Mouse (Mus musculus) liver, embryonic 13.5 days (tissue): Measurements from ENCODE around the gene Fam169a. TPM values are rescaled to one million over a fixed set of nuclear protein-coding genes. Genes with fewer than 3 reads are reported as not detected.
A peak's percentile ranks its signal among the peaks of the same experiment; 100 is the strongest.
"Not testable (repeated sequence)": the region's sequence is repeated elsewhere in the genome, so short reads cannot be mapped to it uniquely, and the experiment has no call there.

Experiments
- ATAC-seq: fragments of 200-750 bp; cut with Nextera tagmentation; 2 replicates; pipeline ENCODE4 v1.8.0; 2017; ENCODE audit warnings: low read depth, mild to moderate bottlenecking, moderate number of reproducible peaks, moderate library complexity
- DNase-seq: peaks from one replicate; pipeline ENCODE4 v3.0.0; 2022
- H3K27ac ChIP-seq: fragments of 300-500 bp; sonication (generic); 2 replicates; pipeline ENCODE4 v1.5.1; 2015; ENCODE audit warnings: moderate library complexity, mild to moderate bottlenecking, inconsistent platforms
- H3K27me3 ChIP-seq: fragments of 300-500 bp; sonication (generic); 2 replicates; pipeline ENCODE4 v1.6.1; 2015; ENCODE audit warnings: mild to moderate bottlenecking, inconsistent platforms
- H3K36me3 ChIP-seq: fragments of 300-500 bp; sonication (generic); 2 replicates; pipeline ENCODE4 v1.6.1; 2015; ENCODE audit warnings: mild to moderate bottlenecking, inconsistent platforms
- H3K4me1 ChIP-seq: fragments of 300-500 bp; sonication (generic); replicated peaks from 2 replicates; pipeline ENCODE4 v1.6.1; 2015; ENCODE audit warnings: inconsistent platforms
- H3K4me2 ChIP-seq: fragments of 300-500 bp; sonication (generic); 2 replicates; pipeline ENCODE4 v1.6.1; 2015; ENCODE audit warnings: inconsistent platforms, mild to moderate bottlenecking, moderate library complexity
- H3K4me3 ChIP-seq: fragments of 300-500 bp; sonication (generic); replicated peaks from 2 replicates; pipeline ENCODE4 v1.5.1; 2015; ENCODE audit warnings: mild to moderate bottlenecking, inconsistent platforms
- H3K9ac ChIP-seq: fragments of 300-500 bp; sonication (generic); 2 replicates; pipeline ENCODE4 v1.6.1; 2015; ENCODE audit warnings: mild to moderate bottlenecking, inconsistent platforms
- H3K9me3 ChIP-seq: fragments of 300-500 bp; sonication (generic); replicated peaks from 2 replicates; pipeline ENCODE4 v1.6.1; 2016; ENCODE audit warnings: inconsistent platforms
- WGBS: fragments of 180-500 bp; shearing (Covaris S2); methylation state at CpG from one replicate; pipeline ENCODE4 v1.1.7; 2015; ENCODE audit not compliant: insufficient replicate concordance; 5-methylcytosine and 5-hydroxymethylcytosine counted together
- polyA plus RNA-seq: library from polyadenylated mRNA; unstranded; fragments of >200 nt; fragmentation: Nextera tagmentation; extraction: Ambion mirVana; gene quantifications from 2 replicates; pipeline ENCODE4 v1.2.1, GENCODE M21; 2015

Fam169a gene
- polyA plus RNA-seq, 1 experiment from 2014 or later = 2.1 TPM

GRCm38 (mm10) chr13:97060331-97060730, 6.8 kb upstream of the Fam169a start:
- Histone ChIP-seq H3K36me3 (no peaks in the 10 kb centered on the region), H3K4me2 (no peak overlapping the region), H3K4me1 (peaks cover 48% of the 10 kb centered on the region), H3K4me3 (no peak overlapping the region), H3K27me3 (no peaks in the 10 kb centered on the region), H3K27ac (no peak overlapping the region), H3K9me3 (no peaks in the 10 kb centered on the region), H3K9ac (no peak overlapping the region)
- 57% methylated on average over 8 of the region's 8 CpGs for WGBS
- DNase-seq (no peak), ATAC-seq (no peak)

- Histone ChIP-seq H3K36me3 (no peaks in the 10 kb centered on the region), H3K4me1 (peaks cover 59% of the 10 kb centered on the region), H3K4me2 (no peak overlapping the region), H3K9me3 (no peaks in the 10 kb centered on the region), H3K4me3 (no peak overlapping the region), H3K9ac (no peak overlapping the region), H3K27ac (no peak overlapping the region), H3K27me3 (no peaks in the 10 kb centered on the region)
- DNase-seq (no peak), ATAC-seq (no peak)
- 84% methylated on average over 3 of the region's 3 CpGs for WGBS
Observed at GRCm38 (mm10) chr13:97062151-97062550, 4.9 kb upstream of the Fam169a start.

- Histone ChIP-seq H3K9ac (peak overlapping the region; percentile 26; the same call in 1 of the 2 replicates), H3K4me1 (peaks cover 63% of the 10 kb centered on the region), H3K27me3 (no peaks in the 10 kb centered on the region), H3K4me3 (no peak overlapping the region), H3K27ac (no peak overlapping the region; the same call in 1 of the 2 replicates), H3K9me3 (no peaks in the 10 kb centered on the region), H3K4me2 (no peak overlapping the region), H3K36me3 (no peaks in the 10 kb centered on the region)
- 31% methylated on average over 2 of the region's 2 CpGs for WGBS
- no peak for ATAC-seq
- DNase-seq = no peak
Observed at GRCm38 (mm10) chr13:97063431-97063830, 3.7 kb upstream of the Fam169a start.

GRCm38 (mm10) chr13:97064413-97064812, 2.7 kb upstream of the Fam169a start:
- no peaks in the 10 kb centered on the region for H3K27me3 ChIP-seq
- no peaks in the 10 kb centered on the region for H3K36me3 ChIP-seq
- H3K4me3 ChIP-seq = peak overlapping the region; percentile 34
- H3K4me2 ChIP-seq = peak overlapping the region; percentile 65
- WGBS = 33% methylated on average over 3 of the region's 3 CpGs
- no peaks in the 10 kb centered on the region for H3K9me3 ChIP-seq
- peak overlapping the region; percentile 76 for H3K27ac ChIP-seq
- peaks cover 67% of the 10 kb centered on the region for H3K4me1 ChIP-seq
- peak; percentile 20 for ATAC-seq
- DNase-seq = no peak
- peak overlapping the region; percentile 55 for H3K9ac ChIP-seq

GRCm38 (mm10) chr13:97064844-97065621, 2.1 kb upstream of the Fam169a start:
- peak overlapping the region; percentile 76 for H3K27ac ChIP-seq
- H3K4me3 ChIP-seq = peak overlapping the region; percentile 34
- peak overlapping the region; percentile 55 for H3K9ac ChIP-seq
- H3K4me2 ChIP-seq = peak overlapping the region; percentile 65
- H3K36me3 ChIP-seq, H3K9me3 ChIP-seq, H3K27me3 ChIP-seq: not testable (repeated sequence)
- peaks cover 73% of the 10 kb centered on the region for H3K4me1 ChIP-seq
- peak; percentile 35 for ATAC-seq
- WGBS = 27% methylated on average over 18 of the region's 18 CpGs
- DNase-seq = peak; percentile 70

- 26% methylated on average over 6 of the region's 6 CpGs for whole genome bisulfite sequencing
- Histone ChIP-seq H3K4me1 (peaks cover 79% of the 10 kb centered on the region), H3K27ac (peak overlapping the region; percentile 90)
Observed at GRCm38 (mm10) chr13:97067691-97068090, 605 bp downstream of the Fam169a start.

GRCm38 (mm10) chr13:97068151-97068550, 1.1 kb downstream of the Fam169a start:
- H3K4me3 ChIP-seq = peak overlapping the region; percentile 57
- DNase-seq (no peak), ATAC-seq (no peak)
- peaks cover 17% of the 10 kb centered on the region for H3K27me3 ChIP-seq
- peak overlapping the region; percentile 90 for H3K27ac ChIP-seq
- WGBS = 62% methylated on average over 8 of the region's 8 CpGs
- peak overlapping the region; percentile 70 for H3K4me2 ChIP-seq
- H3K4me1 ChIP-seq = peaks cover 75% of the 10 kb centered on the region
- no peaks in the 10 kb centered on the region for H3K9me3 ChIP-seq
- no peaks in the 10 kb centered on the region for H3K36me3 ChIP-seq
- peak overlapping the region; percentile 74 for H3K9ac ChIP-seq

More at GRCm38 (mm10) chr13:97067691-97068090, 605 bp downstream of the Fam169a start:
- no peak for ATAC-seq
- Histone ChIP-seq H3K9ac (peak overlapping the region; percentile 74), H3K4me2 (peak overlapping the region; percentile 70), H3K4me3 (peak overlapping the region; percentile 57), H3K9me3 (no peaks in the 10 kb centered on the region), H3K27me3 (peaks cover 12% of the 10 kb centered on the region), H3K36me3 (no peaks in the 10 kb centered on the region)
- no peak for DNase-seq

- WGBS = under 1% methylated on average over 63 of the region's 85 CpGs
- peaks cover 23% of the 10 kb centered on the region for H3K27me3 ChIP-seq
- peaks cover 48% of the 10 kb centered on the region for H3K4me1 ChIP-seq
- H3K36me3 ChIP-seq = no peaks in the 10 kb centered on the region
- peak overlapping the region; percentile 85 for H3K4me3 ChIP-seq
- DNase-seq (peak; percentile 40), ATAC-seq (peak; percentile 30)
- peak overlapping the region; percentile 83 for H3K9ac ChIP-seq
- H3K27ac ChIP-seq = peak overlapping the region; percentile 56
- no peaks in the 10 kb centered on the region for H3K9me3 ChIP-seq
- peak overlapping the region; percentile 100 for H3K4me2 ChIP-seq
Observed at GRCm38 (mm10) chr13:97070931-97071625, 4.0 kb downstream of the Fam169a start.

GRCm38 (mm10) chr13:97071626-97072241, 4.6 kb downstream of the Fam169a start:
- peak overlapping the region; percentile 56 for H3K27ac ChIP-seq
- peaks cover 41% of the 10 kb centered on the region for H3K4me1 ChIP-seq
- H3K9ac ChIP-seq = peak overlapping the region; percentile 83
- H3K9me3 ChIP-seq = no peaks in the 10 kb centered on the region
- H3K27me3 ChIP-seq = peaks cover 23% of the 10 kb centered on the region
- peak overlapping the region; percentile 85 for H3K4me3 ChIP-seq
- WGBS = under 1% methylated on average over 75 of the region's 76 CpGs
- peak overlapping the region; percentile 100 for H3K4me2 ChIP-seq
- no peaks in the 10 kb centered on the region for H3K36me3 ChIP-seq
- DNase-seq = peak; percentile 29
- ATAC-seq = peak; percentile 64

GRCm38 (mm10) chr13:97073497-97073896, 6.4 kb downstream of the Fam169a start:
- no peak overlapping the region for H3K9ac ChIP-seq
- H3K4me1 ChIP-seq = peaks cover 25% of the 10 kb centered on the region
- 33% methylated on average over 1 of the region's 1 CpGs for WGBS
- no peak for DNase-seq
- H3K27ac ChIP-seq = no peak overlapping the region
- no peaks in the 10 kb centered on the region for H3K36me3 ChIP-seq
- H3K9me3 ChIP-seq = no peaks in the 10 kb centered on the region
- H3K27me3 ChIP-seq = peaks cover 23% of the 10 kb centered on the region
- no peak for ATAC-seq
- no peak overlapping the region for H3K4me2 ChIP-seq
- no peak overlapping the region for H3K4me3 ChIP-seq

GRCm38 (mm10) chr13:97077556-97077955, 10.5 kb downstream of the Fam169a start:
- H3K4me2 ChIP-seq = no peak overlapping the region
- peaks cover 12% of the 10 kb centered on the region for H3K27me3 ChIP-seq
- H3K27ac ChIP-seq = no peak overlapping the region
- H3K4me3 ChIP-seq = no peak overlapping the region
- H3K4me1 ChIP-seq = peaks cover 13% of the 10 kb centered on the region
- H3K36me3 ChIP-seq = no peaks in the 10 kb centered on the region
- no peak overlapping the region for H3K9ac ChIP-seq
- DNase-seq (no peak), ATAC-seq (no peak)
- H3K9me3 ChIP-seq = no peaks in the 10 kb centered on the region
- WGBS = 91% methylated on average over 2 of the region's 2 CpGs
